Mouse (Mus musculus) heart, embryonic 15.5 days (tissue): ENCODE data around the gene Obscn. TPM values are rescaled to one million over a fixed set of nuclear protein-coding genes. Genes with fewer than 3 reads are reported as not detected.
"Not testable (repeated sequence)": the region's sequence is repeated elsewhere in the genome, so short reads cannot be mapped to it uniquely, and the experiment has no call there.

Experiments used
- ATAC-seq: fragments of 200-750 bp; cut with Nextera tagmentation; replicated peaks from 2 replicates; pipeline ENCODE4 v1.8.0; 2017; ENCODE audit warnings: low read depth, moderate TSS enrichment; ENCODE audit not compliant: insufficient number of reproducible peaks, insufficient read depth, low FRiP score
- H3K27ac ChIP-seq: fragments of 300-500 bp; sonication (generic); 2 replicates; pipeline ENCODE4 v1.5.1; 2015; ENCODE audit warnings: mild to moderate bottlenecking, inconsistent platforms
- H3K27me3 ChIP-seq: fragments of 300-500 bp; sonication (generic); 2 replicates; pipeline ENCODE4 v1.6.1; 2015; ENCODE audit warnings: inconsistent platforms
- H3K36me3 ChIP-seq: fragments of 300-500 bp; sonication (generic); 2 replicates; pipeline ENCODE4 v1.6.1; 2015; ENCODE audit warnings: mild to moderate bottlenecking, inconsistent platforms
- H3K4me1 ChIP-seq: fragments of 300-500 bp; sonication (generic); replicated peaks from 2 replicates; pipeline ENCODE4 v1.6.1; 2015; ENCODE audit warnings: inconsistent platforms
- H3K4me2 ChIP-seq: fragments of 300-500 bp; sonication (generic); 2 replicates; pipeline ENCODE4 v1.6.1; 2015; ENCODE audit warnings: inconsistent platforms, mild to moderate bottlenecking, moderate library complexity
- H3K4me3 ChIP-seq: fragments of 300-500 bp; sonication (generic); 2 replicates; pipeline ENCODE4 v1.5.1; 2015; ENCODE audit warnings: mild to moderate bottlenecking, inconsistent platforms
- H3K9ac ChIP-seq: fragments of 300-500 bp; sonication (generic); 2 replicates; pipeline ENCODE4 v1.6.1; 2015; ENCODE audit warnings: mild to moderate bottlenecking, inconsistent platforms
- H3K9me3 ChIP-seq: fragments of 300-500 bp; sonication (generic); replicated peaks from 2 replicates; pipeline ENCODE4 v1.6.1; 2016; ENCODE audit warnings: inconsistent platforms
- WGBS: fragments of 180-500 bp; shearing (Covaris S2); methylation state at CpG from one replicate; pipeline ENCODE4 v1.1.7; 2015; ENCODE audit warnings: mixed read lengths; 5-methylcytosine and 5-hydroxymethylcytosine counted together
- polyA plus RNA-seq: library from polyadenylated mRNA; unstranded; fragments of >200 nt; fragmentation: Nextera tagmentation; extraction: Ambion mirVana; gene quantifications from 2 replicates; pipeline ENCODE4 v1.2.1, GENCODE M21; 2015

Obscn gene
- polyA plus RNA-seq, 1 experiment from 2014 or later, result 65.2 TPM

- WGBS, result 31% methylated on average over 15 of the region's 15 CpGs
- Histone ChIP-seq H3K9me3 (no peaks in the 10 kb centered on the region), H3K9ac (peak overlapping the region; percentile 58), H3K4me1 (peaks cover 41% of the 10 kb centered on the region), H3K27me3 (peaks cover 24% of the 10 kb centered on the region), H3K36me3 (0 out of 2 replicates have a peak, but pooled peaks cover 4% of the 10 kb centered on the region), H3K4me2 (peak overlapping the region; percentile 95), H3K4me3 (peak overlapping the region; percentile 66), H3K27ac (peak overlapping the region; percentile 64; the same call in 1 of the 2 replicates)
- no peak for ATAC-seq
Observed at GRCm38 (mm10) chr11:58959186-58959825, 176.9 kb downstream of the Obscn start.

GRCm38 (mm10) chr11:58958536-58958935 lies 177.7 kb downstream of the Obscn start:
- Histone ChIP-seq H3K4me1 (peaks cover 43% of the 10 kb centered on the region), H3K27me3 (peaks cover 20% of the 10 kb centered on the region), H3K9me3 (no peaks in the 10 kb centered on the region), H3K4me2 (no peak overlapping the region), H3K9ac (no peak overlapping the region), H3K4me3 (no peak overlapping the region), H3K27ac (no peak overlapping the region), H3K36me3 (0 out of 2 replicates have a peak, but pooled peaks cover 4% of the 10 kb centered on the region)
- ATAC-seq, result no peak
- 90% methylated on average over 6 of the region's 6 CpGs for WGBS

GRCm38 (mm10) chr11:58957226-58957914 lies 178.8 kb downstream of the Obscn start:
- H3K27me3 ChIP-seq, result peaks cover 11% of the 10 kb centered on the region
- H3K4me1 ChIP-seq, result peaks cover 48% of the 10 kb centered on the region
- peak overlapping the region; percentile 86; the same call in 1 of the 2 replicates for H3K4me3 ChIP-seq
- ATAC-seq, result no peak
- WGBS, result 72% methylated on average over 5 of the region's 5 CpGs
- peak overlapping the region; percentile 70 for H3K4me2 ChIP-seq
- H3K9ac ChIP-seq, result no peak overlapping the region
- 0 out of 2 replicates have a peak, but pooled peaks cover 4% of the 10 kb centered on the region for H3K36me3 ChIP-seq
- H3K27ac ChIP-seq, result no peak overlapping the region
- no peaks in the 10 kb centered on the region for H3K9me3 ChIP-seq

GRCm38 (mm10) chr11:58955868-58956257 lies 180.3 kb downstream of the Obscn start:
- 39% methylated on average over 8 of the region's 8 CpGs for WGBS
- ATAC-seq, result no peak
- Histone ChIP-seq H3K27ac (peak overlapping the region; percentile 100; the same call in 1 of the 2 replicates), H3K4me2 (peak overlapping the region; percentile 70), H3K4me3 (peak overlapping the region; percentile 86), H3K9ac (peak overlapping the region; percentile 93), H3K27me3 (peaks cover 8% of the 10 kb centered on the region), H3K4me1 (peaks cover 42% of the 10 kb centered on the region), H3K36me3 (0 out of 2 replicates have a peak, but pooled peaks cover 4% of the 10 kb centered on the region), H3K9me3 (no peaks in the 10 kb centered on the region)

- ATAC-seq, result peak; percentile 41
- Histone ChIP-seq H3K4me1 (peaks cover 42% of the 10 kb centered on the region), H3K36me3 (0 out of 2 replicates have a peak, but pooled peaks cover 4% of the 10 kb centered on the region), H3K27ac (peak overlapping the region; percentile 100), H3K9ac (peak overlapping the region; percentile 93), H3K4me3 (peak overlapping the region; percentile 86), H3K4me2 (peak overlapping the region; percentile 70), H3K9me3 (no peaks in the 10 kb centered on the region), H3K27me3 (peaks cover 12% of the 10 kb centered on the region)
- WGBS, result under 1% methylated on average over 20 of the region's 20 CpGs
Observed at GRCm38 (mm10) chr11:58955143-58955867, 180.9 kb downstream of the Obscn start.

GRCm38 (mm10) chr11:58954420-58955142 lies 181.6 kb downstream of the Obscn start, which contains the start of the genes Hist3h2a and Trim17:
Gene Hist3h2a (plus strand): TSS chr11:58954685.
Gene Trim17 (plus strand): TSS chr11:58954685.
- peak within 1 kb of the TSS; percentile 100 for H3K27ac ChIP-seq
- peak within 1 kb of the TSS; percentile 94 for H3K4me2 ChIP-seq
- peak; percentile 92 for ATAC-seq
- no peaks in the 10 kb centered on the region for H3K9me3 ChIP-seq
- H3K27me3 ChIP-seq, result peaks cover 16% of the 10 kb centered on the region
- H3K36me3 ChIP-seq, result 0 out of 2 replicates have a peak, but pooled peaks cover 4% of the 10 kb centered on the region
- peak within 1 kb of the TSS; percentile 93 for H3K9ac ChIP-seq
- peaks cover 43% of the 10 kb centered on the region for H3K4me1 ChIP-seq
- H3K4me3 ChIP-seq, result peak within 1 kb of the TSS; percentile 86
- WGBS, result under 1% methylated on average over 49 of the region's 49 CpGs

GRCm38 (mm10) chr11:58954170-58954419 lies 182.1 kb downstream of the Obscn start:
- Histone ChIP-seq H3K4me1 (peaks cover 43% of the 10 kb centered on the region), H3K4me2 (peak overlapping the region; percentile 94), H3K27me3 (peaks cover 16% of the 10 kb centered on the region), H3K9ac (peak overlapping the region; percentile 77), H3K27ac (peak overlapping the region; percentile 100), H3K4me3 (peak overlapping the region; percentile 86)
- 0 out of 2 replicates have a peak, but pooled peaks have one; percentile 10 for ATAC-seq
- H3K9me3 ChIP-seq, H3K36me3 ChIP-seq: not testable (repeated sequence)
- under 1% methylated on average over 17 of the region's 17 CpGs for WGBS

- Histone ChIP-seq H3K4me1 (peaks cover 42% of the 10 kb centered on the region), H3K9ac (peak overlapping the region; percentile 77), H3K9me3 (no peaks in the 10 kb centered on the region), H3K36me3 (0 out of 2 replicates have a peak, but pooled peaks cover 4% of the 10 kb centered on the region), H3K27me3 (peaks cover 16% of the 10 kb centered on the region), H3K27ac (peak overlapping the region; percentile 100), H3K4me3 (peak overlapping the region; percentile 86), H3K4me2 (peak overlapping the region; percentile 94)
- under 1% methylated on average over 33 of the region's 33 CpGs for WGBS
- peak; percentile 8 for ATAC-seq
Observed at GRCm38 (mm10) chr11:58953351-58954169, 182.6 kb downstream of the Obscn start.

GRCm38 (mm10) chr11:58951210-58951609 lies 185.0 kb downstream of the Obscn start:
- no peak overlapping the region for H3K9ac ChIP-seq
- no peaks in the 10 kb centered on the region for H3K9me3 ChIP-seq
- no peak overlapping the region for H3K27ac ChIP-seq
- ATAC-seq, result no peak
- H3K36me3 ChIP-seq, result no peaks in the 10 kb centered on the region
- no peak overlapping the region for H3K4me2 ChIP-seq
- no peak overlapping the region for H3K4me3 ChIP-seq
- peaks cover 33% of the 10 kb centered on the region for H3K4me1 ChIP-seq
- WGBS, result 80% methylated on average over 5 of the region's 5 CpGs
- H3K27me3 ChIP-seq, result peaks cover 23% of the 10 kb centered on the region
